Mouse (Mus musculus): Measurements from ENCODE around the gene Thsd4. TPM values are rescaled to one million over a fixed set of nuclear protein-coding genes. Genes with fewer than 3 reads are reported as not detected.
A peak's percentile ranks its signal among the peaks of the same experiment; 100 is the strongest.

Thsd4 gene
- polyA plus RNA-seq, 1 experiment from 2014 or later = 34.9 TPM

DNA sequence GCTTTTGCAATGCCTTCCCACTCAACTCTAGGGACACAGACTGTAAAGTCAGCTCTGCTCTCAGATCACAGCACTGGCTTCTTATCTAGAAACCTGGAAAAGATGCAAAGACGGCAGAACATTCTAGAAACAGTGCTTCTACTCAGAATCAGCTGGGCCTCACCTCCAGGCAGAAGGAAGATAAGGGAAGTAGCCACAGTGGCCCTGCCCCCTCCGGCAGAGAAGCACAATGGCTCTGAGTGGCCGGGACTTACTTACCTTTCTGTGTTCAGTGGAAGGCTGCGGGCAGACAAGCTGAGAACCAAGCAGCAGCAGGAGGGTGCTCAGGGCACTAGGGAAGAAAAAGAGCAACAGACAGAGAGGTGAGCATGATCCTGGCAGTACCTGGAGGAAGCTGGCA, 39.7 kb downstream of the Thsd4 start:
- ATAC-seq (replicated peaks; ENCODE audit: low FRiP score, low TSS enrichment, low read depth) = no peak
- no peak overlapping the region for H3K27ac ChIP-seq (ENCODE audit: low read depth)
- 67% methylated on average over 4 of the region's 4 CpGs for WGBS
- no peak for DNase-seq (ENCODE audit: low spot score)
- H3K27me3 ChIP-seq (replicated peaks; ENCODE audit: control insufficient read depth, insufficient read depth, low read length) = no peaks in the 10 kb centered on the region
- no peak overlapping the region for H3K4me3 ChIP-seq (ENCODE audit: low read depth, low read length)
- peaks cover 8% of the 10 kb centered on the region; the same call in 1 of the 2 replicates for H3K36me3 ChIP-seq (ENCODE audit: control insufficient read depth, insufficient read depth, low read length)
- H3K9ac ChIP-seq (ENCODE audit: low read length) = no peak overlapping the region
- H3K9me3 ChIP-seq (ENCODE audit: control insufficient read depth, low read length) = no peaks in the 10 kb centered on the region
- peaks cover 25% of the 10 kb centered on the region for H3K4me1 ChIP-seq (replicated peaks; ENCODE audit: control insufficient read depth, insufficient read depth, low read length)
- H3K4me2 ChIP-seq (ENCODE audit: low read length) = no peak overlapping the region

GRCm38 (mm10) chr9:60480052-60480451, 41.8 kb downstream of the Thsd4 start:
- H3K27me3 ChIP-seq (replicated peaks; ENCODE audit: control insufficient read depth, insufficient read depth, low read length) = no peaks in the 10 kb centered on the region
- WGBS = 57% methylated on average over 3 of the region's 3 CpGs
- no peak overlapping the region for H3K4me2 ChIP-seq (ENCODE audit: low read length)
- H3K27ac ChIP-seq (ENCODE audit: low read depth) = no peak overlapping the region
- H3K4me3 ChIP-seq (ENCODE audit: low read depth, low read length) = no peak overlapping the region
- peaks cover 22% of the 10 kb centered on the region for H3K4me1 ChIP-seq (replicated peaks; ENCODE audit: control insufficient read depth, insufficient read depth, low read length)
- no peak for ATAC-seq (replicated peaks; ENCODE audit: low FRiP score, low TSS enrichment, low read depth)
- H3K36me3 ChIP-seq (ENCODE audit: control insufficient read depth, insufficient read depth, low read length) = peaks cover 8% of the 10 kb centered on the region; the same call in 1 of the 2 replicates
- H3K9me3 ChIP-seq (ENCODE audit: control insufficient read depth, low read length) = no peaks in the 10 kb centered on the region
- DNase-seq (ENCODE audit: low spot score) = no peak
- no peak overlapping the region for H3K9ac ChIP-seq (ENCODE audit: low read length)

DNA sequence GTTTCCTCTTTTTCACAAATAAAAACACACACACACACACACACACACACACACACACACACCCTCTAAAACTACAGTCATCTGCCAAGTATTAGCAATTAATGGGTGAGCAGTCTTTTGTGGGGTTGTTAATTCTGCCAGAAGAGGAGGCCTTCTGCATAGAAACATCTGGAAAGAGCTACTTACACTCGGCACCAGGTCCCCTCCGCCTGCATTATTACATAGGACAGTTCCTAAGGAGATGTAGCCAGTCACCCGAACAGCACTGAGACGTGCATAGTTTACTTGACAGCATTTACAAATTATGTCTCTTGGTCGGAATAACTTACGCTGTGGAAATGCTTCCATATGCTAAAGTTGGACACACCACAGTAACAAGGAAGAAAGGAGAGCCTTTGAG, 43.0 kb downstream of the Thsd4 start:
- Histone ChIP-seq H3K4me1 (replicated peaks; ENCODE audit: control insufficient read depth, insufficient read depth, low read length) (peaks cover 22% of the 10 kb centered on the region), H3K27ac (ENCODE audit: low read depth) (peak overlapping the region; percentile 48; the same call in 1 of the 2 replicates), H3K36me3 (ENCODE audit: control insufficient read depth, insufficient read depth, low read length) (peaks cover 8% of the 10 kb centered on the region; the same call in 1 of the 2 replicates), H3K9me3 (ENCODE audit: control insufficient read depth, low read length) (no peaks in the 10 kb centered on the region), H3K9ac (ENCODE audit: low read length) (no peak overlapping the region), H3K27me3 (replicated peaks; ENCODE audit: control insufficient read depth, insufficient read depth, low read length) (no peaks in the 10 kb centered on the region), H3K4me2 (ENCODE audit: low read length) (no peak overlapping the region), H3K4me3 (ENCODE audit: low read depth, low read length) (no peak overlapping the region)
- DNase-seq (ENCODE audit: low spot score) = no peak
- ATAC-seq (replicated peaks; ENCODE audit: low FRiP score, low TSS enrichment, low read depth) = peak; percentile 64
- WGBS = 31% methylated on average over 6 of the region's 6 CpGs

GRCm38 (mm10) chr9:60477991-60478750, 43.7 kb downstream of the Thsd4 start:
- no peak overlapping the region for H3K9ac ChIP-seq (ENCODE audit: low read length)

GRCm38 (mm10) chr9:60460010-60460982, 61.5 kb downstream of the Thsd4 start:
- ATAC-seq (replicated peaks; ENCODE audit: low FRiP score, low TSS enrichment, low read depth) (no peak), DNase-seq (ENCODE audit: low spot score) (no peak)
- peaks cover 9% of the 10 kb centered on the region; the same call in 1 of the 2 replicates for H3K4me1 ChIP-seq (replicated peaks; ENCODE audit: control insufficient read depth, insufficient read depth, low read length)
- no peak overlapping the region for H3K27ac ChIP-seq (ENCODE audit: low read depth)
- H3K36me3 ChIP-seq (ENCODE audit: control insufficient read depth, insufficient read depth, low read length) = no peaks in the 10 kb centered on the region
- H3K4me3 ChIP-seq (ENCODE audit: low read depth, low read length) = no peak overlapping the region
- 91% methylated on average over 13 of the region's 13 CpGs for WGBS
- H3K9ac ChIP-seq (ENCODE audit: low read length) = no peak overlapping the region
- no peaks in the 10 kb centered on the region for H3K27me3 ChIP-seq (replicated peaks; ENCODE audit: control insufficient read depth, insufficient read depth, low read length)
- no peaks in the 10 kb centered on the region for H3K9me3 ChIP-seq (ENCODE audit: control insufficient read depth, low read length)
- no peak overlapping the region for H3K4me2 ChIP-seq (ENCODE audit: low read length)

More at GRCm38 (mm10) chr9:60477991-60478750, 43.7 kb downstream of the Thsd4 start:
- no peak overlapping the region for H3K4me3 ChIP-seq (ENCODE audit: low read depth, low read length)
- WGBS = 16% methylated on average over 14 of the region's 14 CpGs
- ATAC-seq (replicated peaks; ENCODE audit: low FRiP score, low TSS enrichment, low read depth) = no peak
- no peaks in the 10 kb centered on the region for H3K27me3 ChIP-seq (replicated peaks; ENCODE audit: control insufficient read depth, insufficient read depth, low read length)
- DNase-seq (ENCODE audit: low spot score) = no peak
- H3K36me3 ChIP-seq (ENCODE audit: control insufficient read depth, insufficient read depth, low read length) = peaks cover 8% of the 10 kb centered on the region; the same call in 1 of the 2 replicates
- H3K27ac ChIP-seq (ENCODE audit: low read depth) = peak overlapping the region; percentile 48; the same call in 1 of the 2 replicates
- H3K9me3 ChIP-seq (ENCODE audit: control insufficient read depth, low read length) = no peaks in the 10 kb centered on the region
- H3K4me1 ChIP-seq (replicated peaks; ENCODE audit: control insufficient read depth, insufficient read depth, low read length) = peaks cover 22% of the 10 kb centered on the region
- peak overlapping the region; percentile 21 for H3K4me2 ChIP-seq (ENCODE audit: low read length)

DNA sequence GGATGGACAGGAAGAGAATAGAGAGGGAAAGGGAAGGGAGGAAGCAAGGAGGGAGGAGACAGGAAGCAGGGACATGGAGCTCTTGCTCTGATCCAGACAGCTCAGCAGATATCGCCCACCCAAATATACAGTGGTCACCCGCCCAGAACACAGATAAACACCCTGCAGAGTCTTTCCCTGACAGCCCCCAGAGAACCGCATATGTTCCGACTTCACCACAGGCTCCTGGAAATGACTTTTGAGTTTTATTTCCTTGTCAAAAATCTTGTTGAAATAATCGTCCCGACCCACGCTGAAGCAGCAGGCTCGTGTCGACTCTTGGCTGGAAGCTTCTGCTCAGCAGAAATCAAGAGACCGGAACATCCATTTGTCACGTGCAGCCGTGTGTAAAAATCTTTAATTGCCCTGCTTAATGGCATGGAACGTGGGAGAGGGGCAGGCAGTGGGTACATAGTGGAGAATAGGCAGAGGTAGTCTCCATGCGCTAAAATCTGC, 63.3 kb downstream of the Thsd4 start:
- Histone ChIP-seq H3K9ac (ENCODE audit: low read length) (no peak overlapping the region), H3K27ac (ENCODE audit: low read depth) (0 out of 2 replicates have a peak overlapping the region, but pooled peaks have one; percentile 48), H3K27me3 (replicated peaks; ENCODE audit: control insufficient read depth, insufficient read depth, low read length) (no peaks in the 10 kb centered on the region), H3K9me3 (ENCODE audit: control insufficient read depth, low read length) (no peaks in the 10 kb centered on the region), H3K4me1 (replicated peaks; ENCODE audit: control insufficient read depth, insufficient read depth, low read length) (peaks cover 9% of the 10 kb centered on the region; the same call in 1 of the 2 replicates), H3K36me3 (ENCODE audit: control insufficient read depth, insufficient read depth, low read length) (no peaks in the 10 kb centered on the region), H3K4me3 (ENCODE audit: low read depth, low read length) (no peak overlapping the region), H3K4me2 (ENCODE audit: low read length) (peak overlapping the region; percentile 34)
- whole genome bisulfite sequencing = 41% methylated on average over 14 of the region's 14 CpGs
- DNase-seq (ENCODE audit: low spot score) = no peak
- ATAC-seq (replicated peaks; ENCODE audit: low FRiP score, low TSS enrichment, low read depth) = no peak

GRCm38 (mm10) chr9:60457359-60458210, 64.3 kb downstream of the Thsd4 start:
- Histone ChIP-seq H3K9ac (ENCODE audit: low read length) (no peak overlapping the region), H3K27ac (ENCODE audit: low read depth) (peak overlapping the region; percentile 48), H3K9me3 (ENCODE audit: control insufficient read depth, low read length) (no peaks in the 10 kb centered on the region), H3K27me3 (replicated peaks; ENCODE audit: control insufficient read depth, insufficient read depth, low read length) (no peaks in the 10 kb centered on the region), H3K4me1 (replicated peaks; ENCODE audit: control insufficient read depth, insufficient read depth, low read length) (peaks cover 9% of the 10 kb centered on the region; the same call in 1 of the 2 replicates), H3K36me3 (ENCODE audit: control insufficient read depth, insufficient read depth, low read length) (no peaks in the 10 kb centered on the region), H3K4me2 (ENCODE audit: low read length) (no peak overlapping the region), H3K4me3 (ENCODE audit: low read depth, low read length) (no peak overlapping the region)
- 0 out of 2 replicates have a peak, but pooled peaks have one; percentile 43 for ATAC-seq (replicated peaks; ENCODE audit: low FRiP score, low TSS enrichment, low read depth)
- DNase-seq (ENCODE audit: low spot score) = peak; percentile 68
- WGBS = 61% methylated on average over 18 of the region's 18 CpGs
